Mouse (Mus musculus) cortical plate, adult 2 months (tissue): ENCODE measurements at regions not wholly inside any gene's neighbourhood (a gene's known extent, or its start where the extent isn't known, plus 50 kb on each side); places are given as distances from the start of the nearest gene placed in this dataset.

Experiments
- H3K27ac ChIP-seq: fragments of 200-500 bp; 2 replicates; pipeline ENCODE4 v1.5.1; 2012; ENCODE audit warnings: low read length, control low read depth, inconsistent platforms; ENCODE audit not compliant: insufficient read depth
- H3K4me1 ChIP-seq: fragments of 200-500 bp; 2 replicates; pipeline ENCODE4 v1.6.1; 2011; ENCODE audit warnings: low read length; ENCODE audit not compliant: control insufficient read depth, insufficient read depth
- H3K4me3 ChIP-seq: fragments of 200-500 bp; 2 replicates; pipeline ENCODE4 v1.5.1; 2011; ENCODE audit warnings: mild to moderate bottlenecking, low read length, control low read depth; ENCODE audit not compliant: insufficient read depth
- CTCF ChIP-seq: fragments of 200-500 bp; IDR thresholded peaks from 2 replicates; pipeline ENCODE4 v1.5.1; 2011; ENCODE audit warnings: mild to moderate bottlenecking, control low read depth, low read length; ENCODE audit not compliant: insufficient read depth; ENCODE audit errors: extremely low read depth
- POLR2A ChIP-seq: fragments of 200-500 bp; IDR thresholded peaks from 2 replicates; pipeline ENCODE4 v1.6.1; 2011; ENCODE audit warnings: mild to moderate bottlenecking, low read length, control low read depth; ENCODE audit not compliant: insufficient read depth; ENCODE audit errors: extremely low read depth

DNA sequence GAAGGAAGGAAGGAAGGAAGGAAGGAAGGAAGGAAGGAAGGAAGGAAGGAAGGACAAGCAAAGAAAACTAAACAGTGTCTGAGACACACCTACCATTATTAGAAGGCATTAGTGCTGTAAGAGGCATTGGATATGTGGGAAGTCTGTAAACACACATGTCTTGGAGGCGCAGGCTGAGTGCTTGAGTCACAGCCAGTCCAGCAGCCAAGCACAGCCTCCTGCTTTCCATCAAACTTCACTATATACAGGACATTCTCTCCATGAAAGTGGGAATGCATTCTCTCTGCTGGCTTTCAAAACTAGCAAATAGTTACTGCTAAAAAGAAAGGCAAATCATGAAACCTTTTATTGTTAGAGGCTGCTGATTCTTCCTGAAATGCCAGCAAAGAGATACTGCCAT lies 431.1 kb downstream of the Adam3 start:
- no peaks in the 10 kb centered on the region; the same call in 1 of the 2 replicates for H3K4me1 ChIP-seq
- H3K27ac ChIP-seq: no peak overlapping the region
- no peak overlapping the region for H3K4me3 ChIP-seq
- no peak for TF ChIP-seq CTCF

DNA sequence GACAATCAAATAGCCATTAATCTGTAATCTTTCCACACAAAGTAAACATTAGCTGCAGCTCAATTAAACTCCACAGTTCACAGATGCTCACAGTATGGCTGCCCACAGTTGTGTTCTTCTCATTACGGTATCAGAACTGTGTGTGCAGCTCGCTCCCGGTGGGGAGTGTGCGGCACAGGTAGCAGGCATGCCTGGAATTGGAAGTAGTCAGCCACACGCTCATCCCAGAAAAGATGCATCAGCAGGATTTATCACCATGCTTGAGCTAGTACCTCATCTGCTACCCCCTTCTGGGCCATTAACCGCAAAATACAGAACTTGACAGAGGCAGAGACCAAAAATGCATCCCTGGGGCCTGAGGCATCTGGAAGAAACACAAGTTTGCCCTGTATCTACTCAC lies 437.8 kb downstream of the Adam3 start:
- Histone ChIP-seq H3K27ac (no peak overlapping the region), H3K4me3 (no peak overlapping the region), H3K4me1 (no peaks in the 10 kb centered on the region)
- TF ChIP-seq POLR2A (no peak), CTCF (no peak)

DNA sequence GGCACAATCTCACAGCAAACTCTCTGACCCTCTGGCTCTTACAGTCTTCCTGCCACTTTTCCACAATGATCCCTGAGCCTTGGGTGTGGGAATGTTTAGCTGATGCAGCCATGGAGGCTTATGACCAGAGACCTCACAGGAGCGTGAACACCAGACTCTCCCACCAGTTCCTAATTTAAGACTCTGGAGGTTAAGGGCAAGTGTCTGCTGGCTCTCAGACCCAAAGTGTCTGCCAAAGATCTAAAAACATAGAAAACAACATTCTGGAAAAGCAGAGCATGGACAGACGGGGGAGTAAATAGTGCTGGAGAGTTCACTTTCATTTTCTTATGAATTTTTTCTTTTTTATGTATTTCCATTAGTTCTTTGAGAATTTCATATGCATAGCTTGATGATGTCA lies 440.7 kb downstream of the Adam3 start:
- H3K27ac ChIP-seq: no peak overlapping the region
- no peaks in the 10 kb centered on the region for H3K4me1 ChIP-seq
- TF ChIP-seq POLR2A (no peak), CTCF (no peak)
- no peak overlapping the region for H3K4me3 ChIP-seq

DNA sequence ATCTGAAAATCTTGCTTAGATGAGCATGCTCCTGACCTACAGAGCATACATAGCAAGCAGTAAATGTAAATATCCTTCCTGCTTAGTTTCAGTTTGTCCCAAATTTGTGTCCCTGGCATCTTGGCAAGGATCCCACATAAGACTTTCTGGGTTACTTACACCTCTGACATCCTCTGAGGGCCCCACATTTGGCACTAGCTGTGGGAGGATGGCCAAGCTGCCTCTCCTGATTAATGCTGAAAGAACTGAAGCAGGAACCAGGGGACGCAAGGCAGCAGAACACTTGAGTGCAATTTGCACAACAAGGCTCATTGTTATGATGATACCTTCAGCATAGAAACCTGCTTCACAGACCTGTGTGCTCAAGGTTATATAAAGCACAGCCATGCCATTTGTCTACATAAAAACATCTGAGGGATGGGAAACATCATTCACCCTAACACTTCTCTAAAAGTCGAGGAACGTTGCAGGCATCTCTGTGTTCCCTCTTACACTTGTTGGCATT lies 441.7 kb downstream of the Adam3 start:
- Histone ChIP-seq H3K4me3 (no peak overlapping the region), H3K4me1 (no peaks in the 10 kb centered on the region), H3K27ac (no peak overlapping the region)
- TF ChIP-seq POLR2A: no peak
- TF ChIP-seq CTCF: no peak

DNA sequence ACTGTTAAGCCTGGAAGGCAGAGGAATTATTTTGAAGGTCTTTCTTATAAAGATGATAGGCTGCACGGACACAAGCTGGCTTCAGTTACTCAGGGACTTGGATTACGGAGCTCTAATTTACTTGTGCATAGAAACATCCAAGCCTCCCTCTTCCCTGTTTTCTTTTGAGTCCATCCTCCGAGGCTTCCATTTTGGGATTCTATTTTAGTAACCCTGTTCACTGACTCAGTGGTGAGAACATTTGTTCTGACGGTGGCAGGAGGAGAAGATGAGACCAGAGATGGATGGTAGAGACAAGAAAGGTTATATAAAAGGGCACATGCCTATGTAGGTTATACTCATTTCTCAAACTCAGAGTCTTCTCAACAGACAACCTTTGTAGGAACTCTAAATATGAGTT lies 445.4 kb downstream of the Adam3 start:
- TF ChIP-seq POLR2A (no peak), CTCF (no peak)
- Histone ChIP-seq H3K4me3 (no peak overlapping the region), H3K27ac (no peak overlapping the region), H3K4me1 (no peaks in the 10 kb centered on the region)

DNA sequence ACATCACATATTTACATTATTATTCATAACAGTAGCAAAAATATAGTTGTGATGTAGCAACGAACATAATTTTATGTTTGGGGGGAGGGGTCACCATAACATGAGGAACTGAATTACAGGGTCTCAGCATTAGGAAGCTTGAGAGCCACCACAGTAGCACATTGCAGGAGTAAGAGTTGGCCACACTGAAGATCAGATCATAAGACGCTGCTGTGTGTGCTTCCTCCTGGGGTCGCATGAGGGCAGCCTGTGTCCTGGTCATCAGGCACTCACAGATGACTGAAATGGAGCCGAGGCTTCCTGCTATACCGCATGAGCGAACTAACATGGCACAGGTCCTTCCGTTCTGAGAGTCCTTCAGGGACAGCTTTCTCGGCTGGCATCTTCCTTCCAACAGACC lies 447.3 kb downstream of the Adam3 start:
- TF ChIP-seq POLR2A: no peak
- TF ChIP-seq CTCF: no peak
- H3K27ac ChIP-seq: no peak overlapping the region
- no peak overlapping the region for H3K4me3 ChIP-seq
- no peaks in the 10 kb centered on the region for H3K4me1 ChIP-seq

DNA sequence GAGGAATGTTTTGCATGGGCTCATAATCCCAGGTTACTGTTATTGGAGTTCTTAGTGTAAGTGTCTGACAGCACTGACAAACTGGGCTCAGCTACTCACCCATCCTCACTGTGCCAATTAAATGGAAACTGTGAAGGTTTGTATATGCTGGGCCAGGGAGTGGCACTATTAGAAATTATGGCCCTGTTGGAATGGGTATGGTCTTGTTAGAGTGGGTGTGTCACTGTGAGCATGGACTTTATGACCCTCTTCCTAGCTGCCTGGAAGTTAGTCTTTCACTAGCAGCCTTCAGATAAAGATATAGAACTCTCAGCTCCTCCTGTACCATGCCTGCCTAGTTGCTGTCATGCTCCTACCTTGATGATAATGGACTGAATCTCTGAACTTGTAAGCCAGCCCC lies 464.3 kb downstream of the Adam3 start:
- Histone ChIP-seq H3K27ac (no peak overlapping the region), H3K4me3 (no peak overlapping the region), H3K4me1 (no peaks in the 10 kb centered on the region)
- TF ChIP-seq CTCF: no peak
- no peak for TF ChIP-seq POLR2A

DNA sequence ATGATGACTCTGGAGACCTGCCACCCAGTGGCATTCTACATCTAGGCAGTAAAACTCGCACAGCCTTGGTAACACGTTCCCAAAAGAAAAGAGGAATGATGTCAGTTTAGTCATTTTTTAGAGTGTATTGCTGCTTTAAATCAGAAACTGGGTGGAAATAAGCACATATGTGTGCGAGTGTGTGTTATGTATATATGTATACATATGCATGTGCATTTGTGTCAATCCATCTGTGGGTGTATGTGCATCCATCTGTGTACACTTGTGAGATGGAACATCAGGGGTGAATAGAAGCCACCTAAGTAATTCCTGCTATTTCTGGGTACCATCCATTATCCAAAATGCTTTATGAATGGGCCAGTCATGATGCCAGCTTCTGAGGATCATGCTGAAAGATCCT lies 467.0 kb downstream of the Adam3 start:
- Histone ChIP-seq H3K4me1 (no peaks in the 10 kb centered on the region), H3K27ac (0 out of 2 replicates have a peak overlapping the region, but pooled peaks have one; percentile 8), H3K4me3 (no peak overlapping the region)
- no peak for TF ChIP-seq CTCF
- TF ChIP-seq POLR2A: no peak

DNA sequence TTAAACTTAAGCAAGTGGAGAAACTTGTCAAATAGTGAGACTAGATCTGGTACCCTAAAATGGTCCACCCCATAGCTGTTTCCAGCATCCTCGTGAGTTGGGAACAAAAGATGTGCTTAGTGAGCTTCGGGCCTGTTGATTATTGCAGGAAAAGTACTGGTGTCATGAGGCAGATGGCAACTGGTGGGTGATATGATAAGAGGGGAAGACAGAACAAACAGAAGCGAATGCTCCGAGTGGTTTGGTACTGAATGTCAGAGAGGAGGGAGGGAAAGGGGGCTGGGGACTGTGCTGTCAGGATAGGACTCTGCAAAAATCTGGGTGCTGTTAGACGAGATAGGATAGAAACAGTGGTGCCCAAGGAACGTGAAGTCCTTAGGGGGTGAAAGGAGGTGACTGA lies 483.4 kb downstream of the Adam3 start:
- H3K4me3 ChIP-seq: no peak overlapping the region
- no peaks in the 10 kb centered on the region for H3K4me1 ChIP-seq
- no peak overlapping the region for H3K27ac ChIP-seq
- TF ChIP-seq POLR2A (no peak), CTCF (no peak)

DNA sequence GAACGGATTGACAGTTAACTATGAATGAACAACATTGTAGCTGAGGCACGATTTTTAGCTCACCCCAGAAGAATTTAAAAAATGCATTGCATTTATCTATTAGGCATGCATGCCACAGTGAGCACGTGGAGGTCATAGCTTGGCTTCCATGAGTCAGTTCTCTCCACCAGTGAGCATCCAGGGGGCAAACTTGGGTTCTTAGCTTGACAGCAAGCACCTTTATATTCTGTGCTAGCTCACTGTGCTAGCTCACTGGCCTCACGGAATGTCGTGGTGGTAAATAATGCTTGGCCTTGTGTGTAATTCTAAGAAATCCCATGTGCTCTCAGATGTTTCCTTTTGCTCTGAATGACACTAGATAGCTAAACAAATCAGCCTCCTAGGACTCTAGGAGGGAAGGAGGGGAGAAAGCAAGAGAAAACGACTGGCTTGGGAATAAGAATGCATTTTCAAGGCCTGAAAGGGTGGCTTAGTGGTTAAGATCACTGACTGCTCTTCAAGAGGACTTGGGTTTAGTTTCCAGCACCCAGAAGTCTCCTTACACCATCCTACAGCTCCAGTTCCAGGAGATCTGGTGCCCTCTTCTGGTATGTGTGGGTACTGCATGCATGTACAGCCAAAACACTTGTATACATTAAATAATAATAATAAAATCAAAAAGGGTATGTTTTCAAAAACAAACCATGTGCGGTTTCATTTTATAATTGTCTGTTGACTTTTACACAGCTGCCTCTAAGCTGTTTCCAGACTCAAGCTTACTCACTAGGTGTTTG lies 485.3 kb downstream of the Adam3 start:
- Histone ChIP-seq H3K27ac (no peak overlapping the region), H3K4me3 (no peak overlapping the region)
- TF ChIP-seq CTCF (peak; percentile 29; the same call in 1 of the 2 replicates), POLR2A (no peak)

More for the DNA sequence above, 485.3 kb downstream of the Adam3 start:
- H3K4me1 ChIP-seq: no peaks in the 10 kb centered on the region
